Mouse (Mus musculus) heart, postnatal 4 days (tissue): Measurements from ENCODE around the gene Fkbp8. TPM values are rescaled to one million over a fixed set of nuclear protein-coding genes. Genes with fewer than 3 reads are reported as not detected.

ENCODE experiments used
- DNase-seq: peaks from one replicate; pipeline ENCODE4 v3.0.0; 2021
- total RNA-seq, 2 experiments: library from RNA; stranded (reverse); gene quantifications; 2 replicates each; pipeline ENCODE4 v1.2.3; 2021

Gene Fkbp8
- total RNA-seq, 2 experiments from 2014 or later, result 204 to 207 TPM

DNA sequence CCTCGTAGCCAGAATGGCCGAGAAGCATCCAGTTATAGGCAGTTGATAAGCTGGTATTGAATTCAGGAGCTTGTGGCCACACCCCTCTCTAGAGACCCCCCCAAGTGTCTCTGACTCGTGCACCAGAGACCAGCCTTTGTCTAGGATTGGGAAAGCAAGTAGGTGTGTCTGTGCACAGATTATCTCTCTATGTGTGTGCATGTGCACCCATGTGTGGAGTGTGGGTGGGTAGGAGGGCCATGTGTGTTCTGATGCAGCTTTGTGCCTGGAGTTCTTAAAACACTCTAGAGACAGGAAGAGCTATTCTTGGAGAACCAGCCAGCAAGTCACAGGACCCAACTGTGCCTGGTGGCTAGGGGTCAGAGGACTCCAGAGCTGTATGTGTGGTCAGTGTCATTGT lies 33.0 kb downstream of the Fkbp8 start:
- no peak for DNase-seq

GRCm38 (mm10) chr8:70561357-70561756 lies 33.8 kb downstream of the Fkbp8 start:
- no peak for DNase-seq

- DNase-seq, result peak; percentile 60
Measured at GRCm38 (mm10) chr8:70561809-70562535, 34.4 kb downstream of the Fkbp8 start.

DNA sequence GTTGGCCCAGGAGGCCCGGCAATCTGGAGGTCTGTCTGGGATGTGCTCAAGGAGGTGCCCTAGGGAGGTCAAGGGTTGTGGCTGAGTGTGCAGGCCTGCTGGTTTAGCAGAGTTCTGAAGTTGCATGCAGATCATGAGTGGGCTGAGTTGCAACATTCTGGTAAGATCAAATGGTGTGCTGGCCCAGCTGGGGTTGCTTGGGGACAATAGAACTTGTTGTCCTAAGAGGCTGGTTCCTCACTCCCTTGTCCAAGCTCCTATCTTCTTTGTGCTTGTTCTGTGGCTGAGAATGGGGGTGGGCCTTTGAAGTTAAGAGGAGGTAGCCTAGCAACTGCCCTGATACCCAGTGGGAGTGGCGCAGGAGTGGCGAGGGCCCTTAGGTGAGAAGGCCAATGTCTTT lies 35.3 kb downstream of the Fkbp8 start:
- DNase-seq, result no peak

GRCm38 (mm10) chr8:70563763-70564387 lies 36.4 kb downstream of the Fkbp8 start:
- DNase-seq, result no peak

DNA sequence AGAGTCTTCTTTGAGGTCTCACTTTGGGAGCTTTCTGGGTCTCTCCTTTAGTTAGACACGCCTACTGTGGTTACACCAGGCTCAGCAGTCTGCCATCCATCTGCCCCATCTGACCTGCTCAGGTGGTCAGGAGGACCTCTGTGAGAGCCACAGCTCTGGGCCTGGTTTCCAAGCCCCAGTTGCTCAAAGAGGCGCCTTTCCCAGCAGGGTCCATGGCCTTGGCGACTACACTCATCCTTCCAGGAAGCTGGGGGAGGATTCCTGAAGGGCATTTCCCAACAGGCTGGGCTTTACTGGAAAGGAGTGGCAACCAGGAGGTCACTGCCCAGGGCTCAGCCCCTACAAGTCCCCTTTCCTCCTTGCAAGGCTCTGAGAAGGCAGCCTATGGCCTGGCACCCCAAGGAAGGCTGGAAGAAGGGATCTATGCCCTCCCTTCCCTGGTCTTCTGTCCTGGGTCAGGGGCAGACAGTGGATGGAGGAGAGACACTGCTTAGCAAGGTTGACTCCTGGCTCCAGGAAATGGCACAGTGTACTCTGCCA lies 37.2 kb downstream of the Fkbp8 start:
- no peak for DNase-seq

DNA sequence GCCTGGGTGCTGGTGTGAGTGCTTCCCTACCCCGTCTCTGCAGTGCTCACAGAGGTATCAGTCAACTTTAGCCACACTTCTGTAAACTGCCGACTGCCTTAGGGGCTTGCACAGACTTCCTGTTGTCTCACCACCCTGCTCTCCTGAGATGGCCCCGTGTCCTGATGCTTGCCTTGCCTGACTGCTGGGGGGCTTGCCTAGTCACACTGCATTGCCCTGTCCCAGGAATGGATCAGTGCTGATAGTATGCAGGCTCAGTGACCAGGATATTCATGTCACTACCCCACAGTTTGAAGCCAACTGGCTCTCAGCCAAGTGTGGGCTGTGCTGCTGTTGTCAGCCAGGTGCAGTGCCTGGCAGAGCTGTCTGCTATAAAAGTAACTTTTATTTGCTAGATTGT lies 38.0 kb downstream of the Fkbp8 start:
- peak; percentile 79 for DNase-seq

- DNase-seq, result no peak
Measured at GRCm38 (mm10) chr8:70570360-70570759, 42.8 kb downstream of the Fkbp8 start.

DNA sequence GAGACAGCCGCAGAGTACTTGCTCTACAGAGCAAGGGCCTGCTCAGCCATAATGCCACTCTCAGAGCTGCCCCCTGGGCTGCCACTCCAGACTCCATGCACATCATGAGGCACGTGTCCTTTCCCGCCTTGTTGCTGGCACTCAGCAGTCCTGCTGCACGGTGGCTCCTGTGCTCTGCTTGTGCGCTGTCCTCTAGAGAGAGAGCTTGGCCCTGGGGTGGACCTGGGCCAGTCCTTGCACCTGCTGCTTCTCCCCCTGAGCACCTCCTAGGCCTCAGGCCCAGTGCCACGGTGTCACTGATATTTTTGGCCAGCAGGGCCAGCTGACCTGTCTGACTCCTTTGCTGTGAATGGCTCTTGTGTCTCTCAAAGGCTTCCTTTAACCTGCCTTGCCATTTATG lies 43.5 kb downstream of the Fkbp8 start:
- peak; percentile 74 for DNase-seq

DNA sequence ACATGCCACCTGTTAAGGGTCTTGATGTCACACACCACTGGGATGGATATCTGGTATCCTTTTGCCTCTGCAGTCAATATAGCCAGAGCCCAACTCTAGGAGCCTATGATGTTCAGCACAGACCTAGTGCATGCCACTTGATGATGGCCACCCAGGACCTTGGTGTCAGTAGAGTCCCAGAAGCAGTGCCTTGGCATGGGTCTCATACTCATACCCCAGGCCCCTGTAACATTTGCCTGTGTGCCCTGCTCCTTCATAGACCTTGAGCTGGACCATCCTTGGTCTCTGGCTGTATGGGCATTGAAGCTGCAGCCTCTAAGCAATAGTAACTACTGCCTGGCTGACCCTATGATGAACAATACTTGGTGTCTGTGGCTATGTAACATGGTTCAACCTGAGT lies 46.8 kb downstream of the Fkbp8 start:
- DNase-seq, result no peak

GRCm38 (mm10) chr8:70574915-70575314 lies 47.4 kb downstream of the Fkbp8 start:
- peak; percentile 71 for DNase-seq

GRCm38 (mm10) chr8:70577207-70577606 lies 49.7 kb downstream of the Fkbp8 start:
- no peak for DNase-seq

- no peak for DNase-seq
Measured at GRCm38 (mm10) chr8:70583476-70584387, 56.2 kb downstream of the Fkbp8 start.

DNA sequence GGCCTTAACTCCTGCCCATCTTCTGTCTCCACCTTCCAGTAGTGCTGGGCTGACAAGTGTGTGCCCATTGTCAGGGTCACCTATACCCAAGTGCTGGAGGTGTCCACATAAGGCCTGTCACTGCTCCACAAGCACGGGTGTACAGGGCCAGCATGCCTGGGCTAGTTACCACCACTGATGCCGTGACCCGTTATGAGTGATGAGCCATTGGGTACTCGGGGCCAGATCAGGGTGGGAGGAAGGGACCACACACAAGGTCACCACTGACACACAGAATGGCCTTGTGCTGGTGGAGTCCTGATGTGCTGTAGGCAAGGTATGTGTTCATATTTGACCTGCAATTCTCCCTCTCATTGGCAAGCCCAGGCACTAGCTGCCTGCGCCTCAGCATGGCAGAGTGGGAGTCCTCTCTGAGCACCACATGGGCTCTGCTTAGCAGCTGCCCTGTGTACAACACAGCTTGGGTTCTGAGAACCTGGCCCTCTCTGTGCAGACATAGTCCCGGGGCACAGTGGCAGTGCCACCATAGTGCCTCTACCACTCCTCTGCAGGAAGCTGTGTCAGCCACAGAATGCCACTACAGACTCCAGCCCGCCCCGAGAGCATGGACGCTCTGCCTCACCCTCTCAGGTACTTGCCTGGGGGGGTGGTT lies 57.2 kb downstream of the Fkbp8 start:
- DNase-seq, result no peak

Other genes starting within 250 kb of the Fkbp8 start
- 10 to 100 TPM; 36.2 to 36.4 TPM for gene Homer3, start 244.9 kb upstream of the Fkbp8 start, total RNA-seq
- 10 to 100 TPM; 37.2 to 46.4 TPM for gene Ddx49, start 225.2 kb upstream of the Fkbp8 start, total RNA-seq
- 100 to 1,000 TPM; 176 to 179 TPM for gene Cope, start 225.2 kb upstream of the Fkbp8 start, total RNA-seq
- gene Cers1, start 211.9 kb upstream of the Fkbp8 start, total RNA-seq, result under 1 TPM; 0.43 to 0.56 TPM
- gene Gdf1, start 197.9 kb upstream of the Fkbp8 start, total RNA-seq, result under 1 TPM in 1 of 2 experiments, not detected in 1; 0.60 TPM
- gene Upf1, start 174.4 kb upstream of the Fkbp8 start, total RNA-seq, result 10 to 100 TPM; 44.1 to 45.9 TPM
- 1 to 10 TPM; 2.5 to 2.6 TPM for gene Comp, start 154.2 kb upstream of the Fkbp8 start, total RNA-seq
- gene Crtc1, start 88.1 kb upstream of the Fkbp8 start, total RNA-seq, result 10 to 100 TPM; 12.8 to 15.4 TPM
- 1 to 10 TPM; 8.2 to 9.2 TPM for gene Klhl26, start 50.8 kb upstream of the Fkbp8 start, total RNA-seq
- not detected for gene Tmem59l, start 40.4 kb upstream of the Fkbp8 start, total RNA-seq
- gene Crlf1, start 34.6 kb upstream of the Fkbp8 start, total RNA-seq, result under 1 TPM in 1 of 2 experiments, not detected in 1; 0.55 TPM
- gene Rex1bd, start 21.0 kb upstream of the Fkbp8 start, total RNA-seq, result 100 to 1,000 TPM in 1 of 2 experiments, 10 to 100 TPM in 1; 96.9 to 109 TPM
- 1,000 to 10,000 TPM; 1,698 to 1,707 TPM for gene Uba52, start 16.9 kb upstream of the Fkbp8 start, total RNA-seq
- gene Kxd1, start 232 bp downstream of the Fkbp8 start, total RNA-seq, result 10 to 100 TPM; 67.5 to 76.9 TPM
- 10 to 100 TPM; 16.7 to 17.6 TPM for gene Ell, start 11.7 kb downstream of the Fkbp8 start, total RNA-seq
- 10 to 100 TPM; 38.9 to 41.6 TPM for gene Isyna1, start 66.6 kb downstream of the Fkbp8 start, total RNA-seq
- 10 to 100 TPM; 73.8 to 78.5 TPM for gene Ssbp4, start 81.1 kb downstream of the Fkbp8 start, total RNA-seq
- 1 to 10 TPM; 1.1 to 1.5 TPM for gene Lrrc25, start 88.4 kb downstream of the Fkbp8 start, total RNA-seq
- 1 to 10 TPM; 2.7 to 3.5 TPM for gene Gdf15, start 104.7 kb downstream of the Fkbp8 start, total RNA-seq
- 10 to 100 TPM; 32.2 to 38.4 TPM for gene Pgpep1, start 132.7 kb downstream of the Fkbp8 start, total RNA-seq
- gene Lsm4, start 145.5 kb downstream of the Fkbp8 start, total RNA-seq, result 100 to 1,000 TPM; 107 to 120 TPM
- gene Jund, start 171.2 kb downstream of the Fkbp8 start, total RNA-seq, result 100 to 1,000 TPM; 254 to 261 TPM
- gene Iqcn, start 175.7 kb downstream of the Fkbp8 start, total RNA-seq, result under 1 TPM; 0.10 to 0.11 TPM
- gene Gm3336, start 190.8 kb downstream of the Fkbp8 start, total RNA-seq, result not detected
- gene Pde4c, start 196.0 kb downstream of the Fkbp8 start, total RNA-seq, result 1 to 10 TPM in 1 of 2 experiments, under 1 TPM in 1; 0.74 to 1.0 TPM
- 10 to 100 TPM; 27.3 to 28.7 TPM for gene Rab3a, start 227.0 kb downstream of the Fkbp8 start, total RNA-seq
- gene Mpv17l2, start 233.2 kb downstream of the Fkbp8 start, total RNA-seq, result 10 to 100 TPM; 35.8 to 37.9 TPM
- 10 to 100 TPM; 36.0 to 39.2 TPM for gene Pik3r2, start 249.0 kb downstream of the Fkbp8 start, total RNA-seq